Mouse (Mus musculus) stomach, postnatal 0 days (tissue): ENCODE results near the gene Gins3.

Experiments
- CTCF ChIP-seq: IDR thresholded peaks from 2 replicates; pipeline ENCODE4 v1.5.1; 2016; ENCODE audit warnings: antibody characterized with exemption, low read depth, mild to moderate bottlenecking, moderate library complexity
- EP300 ChIP-seq: optimal IDR thresholded peaks from 2 replicates; pipeline ENCODE3; 2016; ENCODE audit warnings: antibody characterized with exemption

DNA sequence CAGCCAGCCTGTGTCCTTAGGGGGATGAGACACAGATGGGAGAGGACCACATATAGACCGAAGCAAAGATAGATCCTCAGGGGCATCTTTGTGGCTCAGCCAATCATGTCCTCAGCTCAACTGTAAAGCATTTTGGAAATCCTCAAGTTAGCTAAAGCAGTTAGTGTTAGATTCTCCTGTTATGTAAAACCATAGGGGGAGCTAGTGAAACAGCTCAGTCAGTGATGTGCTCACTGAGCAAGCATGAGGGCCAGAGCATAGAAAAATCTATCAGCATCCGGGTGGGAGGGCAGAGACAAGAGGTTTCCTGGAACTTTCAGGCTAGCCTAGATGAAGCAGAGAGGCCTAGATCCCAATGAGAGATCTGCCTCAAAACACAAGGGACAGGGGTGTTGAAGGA, 8.4 kb upstream of the Gins3 start:
- TF ChIP-seq CTCF (no peak), EP300 (no peak)
